Mouse (Mus musculus) CD4-positive helper T cell, adult 2 months (primary cell): ENCODE data around the gene Peli3.
A peak's percentile ranks its signal among the peaks of the same experiment; 100 is the strongest.

ENCODE experiments used
- DNase-seq: peaks from one replicate; pipeline ENCODE4 v3.0.0-alpha.2; 2012; ENCODE audit warnings: low read depth, missing footprints, low spot score

Gene Peli3

GRCm38 (mm10) chr19:4909376-4909775 lies 33.6 kb downstream of the Peli3 start:
- DNase-seq = no peak

GRCm38 (mm10) chr19:4908107-4908506 lies 34.8 kb downstream of the Peli3 start:
- DNase-seq = peak; percentile 34

- peak; percentile 83 for DNase-seq
Measured at GRCm38 (mm10) chr19:4905979-4906794, 36.7 kb downstream of the Peli3 start, which contains the start of gene Bbs1. Gene Bbs1, minus strand, starts transcription at chr19:4906628.

- DNase-seq = no peak
Measured at GRCm38 (mm10) chr19:4899888-4900287, 43.0 kb downstream of the Peli3 start.

GRCm38 (mm10) chr19:4898972-4899371 lies 44.0 kb downstream of the Peli3 start:
- DNase-seq = no peak

GRCm38 (mm10) chr19:4896780-4897520 lies 46.0 kb downstream of the Peli3 start:
- DNase-seq = no peak

- DNase-seq = no peak
Measured at GRCm38 (mm10) chr19:4891798-4892197, 51.1 kb downstream of the Peli3 start.

- DNase-seq = no peak
Measured at GRCm38 (mm10) chr19:4889791-4890190, 53.1 kb downstream of the Peli3 start.

GRCm38 (mm10) chr19:4883961-4884360 lies 59.0 kb downstream of the Peli3 start:
- no peak for DNase-seq
